Mouse (Mus musculus) skeletal muscle tissue, postnatal 0 days (tissue): Measurements from ENCODE around the gene Noxred1. TPM values are rescaled to one million over a fixed set of nuclear protein-coding genes. Genes with fewer than 3 reads are reported as not detected.

ENCODE experiments used
- microRNA-seq, 2 experiments: library from miRNA; unstranded; fragments of <30 nt; microRNA quantifications; one replicate each; pipeline ENCODE4; 2016
- polyA plus RNA-seq: library from polyadenylated mRNA; unstranded; fragments of >200 nt; fragmentation: Nextera tagmentation; extraction: Ambion mirVana; gene quantifications from 2 replicates; pipeline ENCODE4 v1.2.1, GENCODE M21; 2015

Gene Noxred1
- polyA plus RNA-seq, result not detected in 2 replicates

DNA sequence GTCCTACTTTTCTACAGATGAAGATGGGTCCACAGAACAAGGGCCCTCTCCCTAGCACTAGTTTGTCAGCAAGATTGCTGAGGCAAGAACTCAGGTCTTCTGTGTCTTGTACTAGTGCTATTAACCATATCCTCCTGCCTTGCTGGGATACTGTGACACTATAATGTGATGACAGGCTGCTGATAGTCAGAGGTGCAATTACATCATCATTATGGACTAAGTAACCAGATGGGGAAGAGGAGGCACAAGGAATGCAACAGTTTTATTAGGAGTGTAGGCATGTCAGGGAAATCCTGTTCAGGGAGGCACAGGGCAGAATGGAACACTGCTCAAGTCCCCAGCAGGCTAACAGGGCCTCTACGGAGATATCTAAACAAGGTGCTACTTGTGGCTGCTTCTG is at the start of gene Noxred1:
TSS of gene Noxred1 (minus strand) at position 101 of the 400 bp plus-strand sequence.

DNA sequence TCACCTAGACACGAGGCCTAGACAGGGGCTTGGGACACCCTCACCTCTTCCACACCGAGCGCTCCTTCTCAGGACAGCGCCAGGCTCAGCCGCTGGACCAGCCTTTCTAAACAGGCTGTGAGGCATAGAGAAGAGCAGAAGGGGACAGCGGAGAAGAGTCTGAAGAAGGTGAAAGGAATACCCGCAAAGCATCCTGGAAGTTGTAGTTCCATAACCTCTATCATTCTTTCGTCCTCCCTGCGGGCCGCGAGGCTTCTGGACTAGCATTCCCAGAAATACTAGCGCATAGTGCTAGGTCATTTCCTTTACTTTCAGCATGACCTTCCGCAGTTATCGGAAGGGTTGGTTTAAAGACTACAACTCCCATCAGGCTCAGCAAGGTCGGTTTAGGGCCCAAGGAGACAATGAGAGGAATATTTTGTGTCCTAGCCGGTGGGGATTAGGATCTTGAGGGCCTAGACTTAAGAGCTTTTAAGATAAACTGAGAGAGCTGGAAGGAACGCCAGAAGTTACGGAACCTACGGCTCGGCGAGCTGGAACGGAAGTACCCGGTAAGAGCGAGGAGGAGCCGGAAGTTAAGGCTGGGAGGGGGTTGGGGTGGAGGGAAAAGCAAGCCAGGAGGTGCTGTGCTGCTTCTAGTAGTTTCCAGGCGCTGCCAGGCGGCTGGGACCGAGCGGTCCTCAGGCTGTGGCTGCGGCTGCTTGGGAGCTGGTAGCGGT is 27.7 kb upstream of the Noxred1 start, which contains the start of the genes Vipas39 and Ahsa1:
TSS of gene Vipas39 (minus strand) at position 149 of the 719 bp plus-strand sequence.
TSS of gene Ahsa1 (plus strand) at position 372 of the 719 bp plus-strand sequence.

DNA sequence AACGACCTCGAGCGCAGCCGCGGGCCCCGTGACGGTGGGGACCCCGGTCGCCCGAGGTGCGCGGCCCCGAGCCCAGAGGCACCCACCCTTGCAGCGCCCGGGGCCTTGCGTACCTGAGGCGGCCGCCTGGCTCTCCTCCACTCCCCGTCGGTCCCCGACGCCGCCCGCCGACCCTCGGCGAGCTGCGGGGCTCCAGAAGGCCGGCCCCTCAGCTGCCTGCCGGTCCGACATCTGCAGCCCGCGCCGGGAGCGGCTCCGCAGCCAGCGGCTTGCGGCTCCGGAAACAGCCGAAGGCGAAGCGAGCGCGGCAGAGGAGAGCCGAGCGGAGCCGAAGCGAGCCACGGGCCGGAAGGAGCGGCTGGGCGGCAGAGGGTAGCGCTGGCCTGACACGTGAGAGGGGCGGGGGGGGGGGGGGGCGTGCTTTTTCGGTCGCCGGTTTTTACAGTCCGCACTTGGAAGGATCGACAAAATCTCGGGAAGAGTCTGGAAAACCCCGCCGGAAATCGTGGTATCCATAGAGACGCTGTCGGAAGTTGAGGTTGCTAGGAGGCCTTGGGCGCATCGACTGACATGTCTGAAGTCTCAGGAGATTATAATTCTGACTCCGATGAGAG is 38.5 kb downstream of the Noxred1 start, which contains the start of gene Tmed8:
TSS of gene Tmed8 (minus strand) at position 482 of the 614 bp plus-strand sequence.

DNA sequence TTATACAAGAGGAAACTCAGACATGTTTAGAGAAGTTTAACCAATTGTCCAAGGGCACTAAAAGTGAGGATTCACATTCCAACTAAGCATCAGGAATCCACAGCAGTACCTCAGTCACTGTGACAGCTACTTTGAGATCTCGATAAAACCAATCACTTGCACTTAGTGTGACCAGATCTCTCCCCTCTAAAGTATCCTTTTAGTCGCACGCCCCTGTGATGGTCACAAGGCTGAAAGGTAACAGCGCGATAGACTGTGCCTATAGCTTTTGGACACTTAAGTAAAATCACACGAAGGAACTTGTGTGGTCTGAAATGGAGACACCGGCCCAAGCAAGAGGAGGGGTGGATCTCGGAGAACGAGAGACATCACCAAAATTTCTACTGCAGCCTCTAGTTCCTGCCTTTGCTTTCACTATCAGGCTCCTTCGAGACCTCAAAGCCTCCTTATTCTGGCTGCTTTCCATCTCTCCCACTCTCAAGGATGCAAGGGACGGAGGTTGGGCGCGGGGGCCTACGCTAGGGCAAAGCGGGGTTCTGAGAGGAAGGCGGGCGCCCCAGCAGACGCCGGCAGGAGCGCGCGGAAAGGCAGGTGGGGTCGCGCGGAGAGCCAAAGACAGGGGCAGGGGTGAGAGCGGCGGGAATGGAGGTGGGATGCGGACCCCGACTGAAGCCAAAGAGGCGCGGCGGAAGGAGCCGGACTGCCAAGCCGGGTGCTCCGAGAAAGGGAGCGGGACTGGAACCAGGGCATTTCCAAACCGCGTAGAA is 39.1 kb downstream of the Noxred1 start, which contains the start of gene Samd15:
TSS of gene Samd15 (plus strand) at position 518 of the 767 bp plus-strand sequence.

Small RNA genes within 50 kb of the gene (microRNA-seq; reads per million reads assigned to microRNA genes)
- 0 reads per million in 2 experiments for gene Gm47293

Other genes starting within 250 kb of the Noxred1 start
- not detected in 2 replicates for gene Zdhhc22, start 248.3 kb downstream of the Noxred1 start, polyA plus RNA-seq
- gene Tmem63c, start 217.4 kb downstream of the Noxred1 start, polyA plus RNA-seq, result not detected in 2 replicates
- 0.15 TPM in 1 of 2 replicates, not detected in the other for gene Ngb, start 136.2 kb downstream of the Noxred1 start, polyA plus RNA-seq
- gene Gstz1, start 91.6 kb downstream of the Noxred1 start, polyA plus RNA-seq, result 41.7 and 92.4 TPM in 2 replicates
- gene Pomt2, start 90.8 kb downstream of the Noxred1 start, polyA plus RNA-seq, result 7.5 and 7.8 TPM in 2 replicates
- 0.37 and 0.66 TPM in 2 replicates for gene Samd15, start 39.0 kb downstream of the Noxred1 start, polyA plus RNA-seq
- gene Tmed8, start 38.3 kb downstream of the Noxred1 start, polyA plus RNA-seq, result 0.65 and 0.88 TPM in 2 replicates
- gene Vipas39, start 27.5 kb upstream of the Noxred1 start, polyA plus RNA-seq, result 16.2 and 16.8 TPM in 2 replicates
- gene Ahsa1, start 27.7 kb upstream of the Noxred1 start, polyA plus RNA-seq, result 109 and 114 TPM in 2 replicates
- gene Ism2, start 61.0 kb upstream of the Noxred1 start, polyA plus RNA-seq, result 0.08 and 0.43 TPM in 2 replicates
- 37.8 and 46.5 TPM in 2 replicates for gene Sptlc2, start 149.6 kb upstream of the Noxred1 start, polyA plus RNA-seq
- 274 and 297 TPM in 2 replicates for gene Slirp, start 205.2 kb upstream of the Noxred1 start, polyA plus RNA-seq
- 18.5 and 22.6 TPM in 2 replicates for gene Alkbh1, start 205.3 kb upstream of the Noxred1 start, polyA plus RNA-seq
- 68.7 and 70.2 TPM in 2 replicates for gene Snw1, start 233.5 kb upstream of the Noxred1 start, polyA plus RNA-seq